Mouse (Mus musculus) CH12F3 (cell line): ENCODE measurements around the gene Cntd1.
"Not testable (repeated sequence)": the region's sequence is repeated elsewhere in the genome, so short reads cannot be mapped to it uniquely, and the experiment has no call there.

Experiments
- in situ Hi-C: fragments of 300-500 bp; cut with MboI; formaldehyde crosslinking; loops from 2 replicates; pipeline ENCODE4 v1.14.3; 2020; ENCODE audit warnings: low sequenced_read_pairs

Cntd1 gene

GRCm38 (mm10) chr11:101328941-101329635 is 50.3 kb downstream of the Cntd1 start:
- in situ Hi-C loops, result no loop called here

- in situ Hi-C loops, result no loop called here
These were observed 51.6 kb downstream of the Cntd1 start, which contains the start of gene Aoc3 for GRCm38 (mm10) chr11:101330371-101330924. Aoc3 (plus strand) TSS chr11:101330605.

GRCm38 (mm10) chr11:101330961-101331360 is 52.1 kb downstream of the Cntd1 start:
- in situ Hi-C loops, result not testable (repeated sequence)

GRCm38 (mm10) chr11:101332537-101332936 is 53.7 kb downstream of the Cntd1 start:
- in situ Hi-C loops, result no loop called here

GRCm38 (mm10) chr11:101334023-101334422 is 55.2 kb downstream of the Cntd1 start:
- in situ Hi-C loops, result no loop called here

- in situ Hi-C loops, result no loop called here
These were observed 55.7 kb downstream of the Cntd1 start for GRCm38 (mm10) chr11:101334516-101334915.

- in situ Hi-C loops, result no loop called here
These were observed 56.9 kb downstream of the Cntd1 start for GRCm38 (mm10) chr11:101335685-101336084.

GRCm38 (mm10) chr11:101338123-101338760 is 59.4 kb downstream of the Cntd1 start:
- in situ Hi-C loops, result no loop called here
